Mouse (Mus musculus) liver, embryonic 14.5 days (tissue): ENCODE measurements around the gene Abtb2.

Experiments used
- CTCF ChIP-seq: IDR thresholded peaks from 2 replicates; pipeline ENCODE4 v1.5.1; 2016; ENCODE audit warnings: antibody characterized with exemption, low read depth, control low read depth
- EP300 ChIP-seq: IDR thresholded peaks from 2 replicates; pipeline ENCODE4 v1.6.1; 2016; ENCODE audit warnings: antibody characterized with exemption, low read depth

DNA sequence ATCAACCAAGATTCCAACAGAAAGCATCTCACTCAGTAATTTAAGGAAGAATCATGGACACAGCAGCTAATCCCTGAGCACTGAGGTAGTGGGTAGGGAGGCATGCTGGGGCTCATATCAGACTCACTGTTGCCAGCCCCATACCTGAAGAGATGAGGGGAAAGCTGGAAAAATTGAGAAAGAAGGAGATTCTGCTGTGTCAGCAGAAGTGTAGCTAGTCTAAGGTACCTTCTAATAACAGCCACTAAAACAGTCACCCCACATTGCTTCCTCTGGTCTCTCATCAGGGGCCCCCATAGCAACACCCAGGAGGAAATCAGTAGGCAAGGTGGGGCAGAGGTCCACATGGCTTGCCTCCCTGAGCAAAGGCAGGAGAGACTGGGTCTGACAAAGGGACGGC, 40.5 kb upstream of the Abtb2 start:
- TF ChIP-seq EP300: no peak
- no peak for TF ChIP-seq CTCF
